Mouse (Mus musculus) hindbrain, embryonic 11.5 days (tissue): ENCODE measurements around the gene Gm14325. TPM values are rescaled to one million over a fixed set of nuclear protein-coding genes. Genes with fewer than 3 reads are reported as not detected.
"Not testable (repeated sequence)": the region's sequence is repeated elsewhere in the genome, so short reads cannot be mapped to it uniquely, and the experiment has no call there.

Experiments
- ATAC-seq: fragments of 200-750 bp; cut with Nextera tagmentation; 2 replicates; pipeline ENCODE4 v1.8.0; 2017; ENCODE audit warnings: mild to moderate bottlenecking, moderate TSS enrichment, moderate library complexity; ENCODE audit not compliant: low FRiP score
- DNase-seq: peaks from one replicate; pipeline ENCODE4 v3.0.0-alpha.2; 2015; ENCODE audit warnings: low spot score
- H3K27ac ChIP-seq: fragments of 300-500 bp; sonication (generic); 2 replicates; pipeline ENCODE4 v1.5.1; 2014; ENCODE audit warnings: mild to moderate bottlenecking, low read depth, low read length
- H3K27me3 ChIP-seq: fragments of 300-500 bp; sonication (generic); 2 replicates; pipeline ENCODE4 v1.6.1; 2014; ENCODE audit warnings: mild to moderate bottlenecking, low read length, moderate library complexity, mixed read lengths; ENCODE audit not compliant: control insufficient read depth, insufficient read depth
- H3K36me3 ChIP-seq: fragments of 300-500 bp; sonication (generic); 2 replicates; pipeline ENCODE4 v1.6.1; 2014; ENCODE audit warnings: mild to moderate bottlenecking, low read length, moderate library complexity, mixed read lengths; ENCODE audit not compliant: control insufficient read depth, insufficient read depth
- H3K4me1 ChIP-seq: fragments of 300-500 bp; sonication (generic); replicated peaks from 2 replicates; pipeline ENCODE4 v1.6.1; 2014; ENCODE audit warnings: low read length, mixed read lengths; ENCODE audit not compliant: control insufficient read depth, insufficient read depth
- H3K4me2 ChIP-seq: fragments of 300-500 bp; sonication (generic); replicated peaks from 2 replicates; pipeline ENCODE4 v1.6.1; 2014; ENCODE audit warnings: mild to moderate bottlenecking, low read depth, low read length
- H3K4me3 ChIP-seq: fragments of 300-500 bp; sonication (generic); 2 replicates; pipeline ENCODE4 v1.5.1; 2014; ENCODE audit warnings: low read depth, low read length
- H3K9ac ChIP-seq: fragments of 300-500 bp; sonication (generic); 2 replicates; pipeline ENCODE4 v1.6.1; 2014; ENCODE audit warnings: low read depth, low read length
- H3K9me3 ChIP-seq: fragments of 300-500 bp; sonication (generic); 2 replicates; pipeline ENCODE4 v1.6.1; 2016; ENCODE audit warnings: low read length; ENCODE audit not compliant: control insufficient read depth
- WGBS: fragments of 180-500 bp; shearing (Covaris S2); extraction: QIAGEN DNeasy Blood & Tissue Kit; methylation state at CpG from one replicate; pipeline ENCODE4 v1.1.7; 2014; 5-methylcytosine and 5-hydroxymethylcytosine counted together
- polyA plus RNA-seq: library from polyadenylated mRNA; unstranded; fragments of >200 nt; fragmentation: Nextera tagmentation; extraction: Ambion mirVana; gene quantifications from 2 replicates; pipeline ENCODE4 v1.2.1, GENCODE M21; 2014

The Gm14325 gene
- 42.0 and 45.9 TPM in 2 replicates for polyA plus RNA-seq

- under 1% methylated on average over 17 of the region's 21 CpGs for WGBS
- Histone ChIP-seq H3K4me2 (peak within 1 kb of the TSS; percentile 25; the same call in 1 of the 2 replicates), H3K4me3 (peak within 1 kb of the TSS; percentile 28)
- not testable (repeated sequence) for H3K27ac ChIP-seq, H3K36me3 ChIP-seq, H3K4me1 ChIP-seq, ATAC-seq, H3K9me3 ChIP-seq, H3K27me3 ChIP-seq, H3K9ac ChIP-seq
- peak; percentile 45 for DNase-seq
Measured at GRCm38 (mm10) chr2:177839901-177840663, at the start of gene Gm14325. Gene Gm14325, minus strand, starts transcription at chr2:177840336.

DNA sequence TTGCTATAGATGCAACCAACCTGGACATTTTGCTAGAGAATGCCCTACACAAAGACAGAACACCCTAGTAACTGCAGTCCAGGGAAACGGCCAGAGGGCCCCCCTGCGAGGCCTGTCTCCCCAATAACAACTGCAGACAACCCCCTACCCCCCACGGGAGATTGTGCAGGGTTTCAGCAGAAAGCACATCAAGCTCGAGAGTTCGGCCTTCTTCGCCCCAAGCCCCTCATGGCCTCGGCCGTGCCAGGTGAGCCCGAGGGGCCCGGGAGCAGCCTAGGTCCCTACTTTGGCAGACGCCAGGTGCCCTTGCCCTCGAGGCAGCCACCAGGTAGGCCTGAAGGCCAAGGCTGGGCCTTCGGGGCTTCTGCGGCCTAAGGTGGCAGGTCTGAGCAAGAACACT, 47.6 kb upstream of the Gm14325 start:
- not testable (repeated sequence) for H3K4me1 ChIP-seq, H3K4me2 ChIP-seq, H3K9me3 ChIP-seq, ATAC-seq, H3K27ac ChIP-seq, DNase-seq, H3K27me3 ChIP-seq, H3K9ac ChIP-seq, H3K4me3 ChIP-seq, H3K36me3 ChIP-seq
- 93% methylated on average over 14 of the region's 14 CpGs for WGBS

DNA sequence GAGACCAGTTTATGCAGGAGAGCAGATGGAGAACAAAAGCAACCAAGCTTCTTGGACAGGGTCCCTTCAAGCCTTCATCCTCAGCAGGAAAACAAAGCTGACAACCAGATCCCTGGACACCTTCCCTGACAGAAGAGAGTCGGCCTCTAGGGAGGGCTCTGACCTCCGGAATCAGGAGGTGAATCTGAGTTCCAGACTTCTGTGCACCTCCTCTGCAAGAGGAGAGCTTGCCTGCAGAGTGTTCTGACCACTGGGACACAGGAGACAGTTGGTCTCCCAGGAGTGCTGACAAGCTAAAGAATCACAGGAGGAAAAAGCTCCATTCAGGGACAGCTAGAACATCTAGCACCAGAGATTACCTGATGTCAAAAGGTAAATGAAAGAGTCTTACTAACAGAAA, 22.1 kb upstream of the Gm14325 start:
- H3K27me3 ChIP-seq, result not testable (repeated sequence)

DNA sequence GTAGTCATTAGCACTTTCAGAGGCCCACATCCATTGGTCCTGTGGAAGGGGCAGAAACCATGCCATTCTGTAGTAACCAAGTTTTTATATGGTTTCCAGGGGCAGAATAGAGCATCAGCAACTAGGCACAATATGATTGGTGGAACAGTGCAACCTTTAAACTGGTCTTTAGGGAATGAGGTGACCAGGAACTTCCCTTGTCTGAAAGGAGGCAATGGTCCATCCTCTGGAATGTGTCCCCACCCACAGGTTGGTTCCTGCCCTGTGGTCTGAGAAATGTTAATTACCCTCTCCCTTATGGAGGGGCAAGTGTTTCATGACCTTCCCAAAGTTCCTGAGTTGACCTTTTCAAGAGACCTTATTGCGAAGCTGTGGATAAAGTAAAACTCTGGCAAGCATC, 3.5 kb upstream of the Gm14325 start:
- not testable (repeated sequence) for H3K9ac ChIP-seq, ATAC-seq, DNase-seq, H3K4me3 ChIP-seq, H3K27ac ChIP-seq, H3K4me2 ChIP-seq, H3K27me3 ChIP-seq, H3K4me1 ChIP-seq, H3K36me3 ChIP-seq, H3K9me3 ChIP-seq
- WGBS, result 83% methylated on average over 1 of the region's 1 CpGs

More for the DNA sequence above, 22.1 kb upstream of the Gm14325 start:
- H3K4me2 ChIP-seq, H3K36me3 ChIP-seq, H3K27ac ChIP-seq, H3K4me1 ChIP-seq, H3K4me3 ChIP-seq, H3K9me3 ChIP-seq, H3K9ac ChIP-seq, DNase-seq, ATAC-seq: not testable (repeated sequence)
- 85% methylated on average over 2 of the region's 2 CpGs for WGBS

DNA sequence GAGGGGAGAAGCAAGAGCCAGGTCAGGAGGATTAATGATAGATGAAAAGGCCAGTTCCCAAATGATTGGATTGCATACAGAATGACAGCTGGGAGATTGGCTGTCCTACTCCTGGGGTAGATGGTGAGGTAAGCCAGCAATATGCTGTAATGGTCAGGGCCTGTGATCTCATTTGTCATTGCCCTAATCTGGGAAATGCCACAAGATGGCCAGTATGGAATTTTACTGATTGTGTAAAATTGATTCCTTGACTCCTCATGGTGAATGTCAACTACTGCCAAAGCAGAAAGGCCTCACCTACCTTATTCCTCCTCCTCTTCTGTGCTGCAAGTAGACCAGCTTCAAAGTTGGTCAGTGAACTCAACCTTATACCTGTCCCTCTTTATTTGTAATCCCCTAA, 3.4 kb downstream of the Gm14325 start:
- not testable (repeated sequence) for H3K36me3 ChIP-seq, H3K4me3 ChIP-seq, H3K9ac ChIP-seq, H3K9me3 ChIP-seq, H3K4me2 ChIP-seq, H3K27ac ChIP-seq, ATAC-seq, H3K27me3 ChIP-seq, DNase-seq, H3K4me1 ChIP-seq

DNA sequence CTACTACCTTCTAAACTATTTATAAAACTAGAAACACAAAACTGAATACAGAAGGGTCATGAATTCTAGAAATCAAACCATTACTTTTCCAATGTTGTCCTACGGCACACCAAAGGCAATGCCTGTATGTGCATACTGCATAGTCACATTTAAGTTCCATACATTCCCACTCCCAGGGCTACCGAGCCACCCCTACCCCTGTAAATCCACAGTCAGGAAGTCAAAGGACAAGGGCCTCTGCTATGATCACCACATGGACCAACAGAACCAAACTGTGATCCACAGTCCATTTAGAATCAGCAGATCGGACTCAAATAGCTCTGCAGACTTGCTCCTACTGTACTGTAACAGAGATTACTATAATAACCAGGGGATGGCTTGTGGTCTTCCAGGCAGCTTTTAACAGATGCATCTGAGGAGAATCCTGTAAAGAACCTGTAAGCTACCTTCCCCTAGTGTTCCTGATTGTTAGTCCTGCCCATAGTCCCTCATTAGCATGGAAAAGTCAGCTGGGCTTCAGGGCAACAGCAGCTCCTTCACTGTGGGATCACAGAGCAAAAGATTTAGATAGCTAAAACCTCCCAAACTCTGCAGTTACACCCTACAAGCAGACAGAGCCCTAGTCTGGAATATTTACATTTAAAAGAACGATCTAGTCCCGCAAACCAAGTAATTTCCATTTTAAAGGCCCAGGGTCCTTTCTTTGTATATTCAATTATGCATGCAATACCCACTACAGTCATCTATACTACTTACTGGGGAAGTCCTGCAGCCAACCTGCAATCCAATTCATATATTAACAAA, 4.2 kb downstream of the Gm14325 start:
- WGBS, result 82% methylated on average over 5 of the region's 5 CpGs
- not testable (repeated sequence) for DNase-seq, H3K4me3 ChIP-seq, H3K9me3 ChIP-seq, H3K4me2 ChIP-seq, ATAC-seq, H3K9ac ChIP-seq, H3K36me3 ChIP-seq, H3K4me1 ChIP-seq, H3K27ac ChIP-seq, H3K27me3 ChIP-seq

DNA sequence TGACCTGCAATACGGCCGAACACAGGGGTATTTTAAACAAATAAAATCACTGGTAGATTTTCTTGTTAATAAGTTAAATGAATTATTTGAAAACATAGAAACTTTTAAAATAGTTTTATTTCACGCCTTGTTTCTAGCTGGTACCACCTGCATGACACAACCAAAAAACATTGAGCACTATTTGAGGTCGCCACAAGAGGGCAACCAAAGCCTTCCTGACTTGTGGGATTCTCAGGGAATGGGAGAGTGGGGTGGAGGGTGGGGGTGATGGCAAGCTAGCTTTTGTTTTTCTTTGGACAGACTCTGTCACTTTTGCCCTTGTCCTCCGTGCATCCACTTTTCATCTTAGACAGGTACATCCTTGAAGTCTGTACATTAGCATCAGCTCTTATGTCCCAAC, 18.2 kb downstream of the Gm14325 start:
- 22% methylated on average over 1 of the region's 5 CpGs for WGBS
- not testable (repeated sequence) for H3K9ac ChIP-seq, H3K4me2 ChIP-seq, H3K27me3 ChIP-seq, H3K27ac ChIP-seq, ATAC-seq, H3K4me1 ChIP-seq, H3K9me3 ChIP-seq, DNase-seq, H3K4me3 ChIP-seq, H3K36me3 ChIP-seq

DNA sequence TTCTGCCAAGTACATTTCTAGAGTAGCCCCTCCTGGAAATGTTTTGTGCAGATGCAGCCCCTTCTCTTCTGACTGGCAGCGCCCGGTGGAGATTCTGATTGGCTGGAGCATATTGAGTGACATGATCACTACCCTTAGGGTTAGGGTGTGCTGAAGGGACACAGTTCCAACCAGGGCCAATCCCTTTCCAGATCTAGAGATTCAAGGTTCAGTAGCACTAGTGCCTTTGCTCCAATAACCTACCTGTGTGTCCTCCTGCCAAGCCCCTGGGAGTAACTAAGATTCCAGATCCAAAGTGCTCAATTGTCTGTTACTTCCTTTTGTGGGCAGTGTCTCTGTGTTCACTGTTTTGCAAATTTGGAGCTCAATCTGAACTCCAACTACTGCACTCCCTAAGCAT, 34.0 kb downstream of the Gm14325 start:
- not testable (repeated sequence) for H3K4me3 ChIP-seq, DNase-seq, H3K4me2 ChIP-seq, H3K36me3 ChIP-seq, H3K9ac ChIP-seq, H3K27ac ChIP-seq, H3K27me3 ChIP-seq, H3K4me1 ChIP-seq, ATAC-seq, H3K9me3 ChIP-seq
- no CpG with 5 or more reads among the region's 2 CpGs for WGBS

GRCm38 (mm10) chr2:177787351-177787750, 52.8 kb downstream of the Gm14325 start:
- H3K27ac ChIP-seq, DNase-seq, H3K4me1 ChIP-seq, H3K4me2 ChIP-seq, H3K4me3 ChIP-seq, ATAC-seq, H3K27me3 ChIP-seq, H3K36me3 ChIP-seq, H3K9ac ChIP-seq, H3K9me3 ChIP-seq: not testable (repeated sequence)
- 81% methylated on average over 1 of the region's 1 CpGs for WGBS
